ENCODE assay signal across 13 mouse cellular contexts in genomic region chr2:122337291-122337690, GRCm38 (mm10). TPM values are rescaled to one million over a fixed set of nuclear protein-coding genes. Genes with fewer than 3 reads are reported as not detected.
DNase-seq lines count a peak whose midpoint lies in the region; ATAC-seq lines count a peak whose summit lies in the region.
"Had no signal": no experiment of that assay in that cellular context is flagged by ENCODE, and none has a peak within 500 bp of the region (broad histone marks: within the 10 kb centered on the region; RNA-seq: fewer than 3 reads in every experiment).

No protein-coding gene starts in this region.

- no peak overlapping the region for H3K27ac ChIP-seq in heart, embryonic 11.5 days (ENCODE audit: low read depth, low read length)
- H3K27ac ChIP-seq in hindbrain, embryonic 10.5 days = no peak overlapping the region
- no peak overlapping the region for H3K27ac ChIP-seq in midbrain, embryonic 12.5 days (replicated peaks)
- H3K27ac ChIP-seq: intestine, embryonic 15.5 days had no signal

- ATAC-seq in heart, embryonic 11.5 days (replicated peaks; ENCODE audit: insufficient number of reproducible peaks, low FRiP score, low TSS enrichment) = no peak
- peak; percentile 52; the same call in 1 of the 2 replicates for ATAC-seq in midbrain, embryonic 12.5 days (ENCODE audit: low FRiP score, low read depth)
- no peak for ATAC-seq in granulocyte monocyte progenitor cell, adult 5-6 weeks (replicated peaks; ENCODE audit: poor library complexity, severe bottlenecking)
- ATAC-seq: intestine, embryonic 15.5 days had no signal

- no peaks in the 10 kb centered on the region for H3K36me3 ChIP-seq in heart, embryonic 11.5 days (ENCODE audit: control insufficient read depth, insufficient read depth, low read length)
- H3K36me3 ChIP-seq in hindbrain, embryonic 10.5 days = no peaks in the 10 kb centered on the region
- H3K36me3 ChIP-seq in midbrain, embryonic 12.5 days = no peaks in the 10 kb centered on the region
- H3K36me3 ChIP-seq: intestine, embryonic 15.5 days had no signal

- no peak overlapping the region for H3K9ac ChIP-seq in heart, embryonic 11.5 days (ENCODE audit: low read depth, low read length)
- no peak overlapping the region for H3K9ac ChIP-seq in midbrain, embryonic 12.5 days (replicated peaks)
- H3K9ac ChIP-seq: intestine, embryonic 15.5 days had no signal

- H3K4me1 ChIP-seq in heart, embryonic 11.5 days (ENCODE audit: control insufficient read depth, insufficient read depth, low read length) = 0 out of 2 replicates have a peak, but pooled peaks cover 6% of the 10 kb centered on the region
- no peaks in the 10 kb centered on the region for H3K4me1 ChIP-seq in hindbrain, embryonic 10.5 days (replicated peaks)
- H3K4me1 ChIP-seq in midbrain, embryonic 12.5 days = no peaks in the 10 kb centered on the region
- H3K4me1 ChIP-seq: intestine, embryonic 15.5 days had no signal

- intact Hi-C loops in heart, postnatal 10 days (cut with DNase I) = no loop called here

- 49% methylated on average over 21 of the region's 21 CpGs for WGBS in heart, embryonic 11.5 days (ENCODE audit: insufficient replicate concordance)
- whole genome bisulfite sequencing in hindbrain, embryonic 10.5 days = 62% methylated on average over 21 of the region's 21 CpGs
- WGBS in midbrain, embryonic 12.5 days = 70% methylated on average over 21 of the region's 21 CpGs

- H3K4me3 ChIP-seq in heart, embryonic 11.5 days (ENCODE audit: low read depth, low read length) = no peak overlapping the region
- peak overlapping the region; percentile 26 for H3K4me3 ChIP-seq in hindbrain, embryonic 10.5 days
- H3K4me3 ChIP-seq in midbrain, embryonic 12.5 days = peak overlapping the region; percentile 14; the same call in 1 of the 2 replicates
- H3K4me3 ChIP-seq: intestine, embryonic 15.5 days had no signal

- peaks cover 4% of the 10 kb centered on the region; the same call in 1 of the 2 replicates for H3K27me3 ChIP-seq in heart, embryonic 11.5 days (ENCODE audit: control insufficient read depth, insufficient read depth, low read length)
- H3K27me3 ChIP-seq in hindbrain, embryonic 10.5 days (ENCODE audit: insufficient read depth, poor library complexity, severe bottlenecking) = peaks cover 6% of the 10 kb centered on the region; the same call in 1 of the 2 replicates
- H3K27me3 ChIP-seq in midbrain, embryonic 12.5 days = peaks cover 20% of the 10 kb centered on the region
- H3K27me3 ChIP-seq: intestine, embryonic 15.5 days had no signal

- peak overlapping the region; percentile 37 for H3K4me2 ChIP-seq in heart, embryonic 11.5 days
- H3K4me2 ChIP-seq in midbrain, embryonic 12.5 days (replicated peaks) = peak overlapping the region; percentile 38
- H3K4me2 ChIP-seq: intestine, embryonic 15.5 days had no signal

- no peak for DNase-seq in heart, postnatal 10 days
- peak; percentile 28 for DNase-seq in ZHBTc4 (ENCODE audit: low read depth, low spot score)
- DNase-seq in hindbrain, embryonic 10.5 days (ENCODE audit: low spot score) = no peak
- DNase-seq in cerebellum, postnatal 36 days = no peak
- DNase-seq in layer of hippocampus, postnatal 10 days (ENCODE audit: low spot score in 2 of 2) = no peak
- DNase-seq: B cell, adult 2 months; gastrocnemius, postnatal 36 days had no signal

- H3K9me3 ChIP-seq in heart, embryonic 11.5 days (replicated peaks; ENCODE audit: control insufficient read depth, low read length) = no peaks in the 10 kb centered on the region
- no peaks in the 10 kb centered on the region for H3K9me3 ChIP-seq in hindbrain, embryonic 10.5 days
- H3K9me3 ChIP-seq in midbrain, embryonic 12.5 days = no peaks in the 10 kb centered on the region
- H3K9me3 ChIP-seq: intestine, embryonic 15.5 days had no signal

RNA-seq across cellular contexts. Expression of gene Duox1, which starts 21.8 kb away (rescaled TPM):
- not detected in 2 replicates for polyA plus RNA-seq in heart, embryonic 11.5 days (2014; fragmentation: Nextera tagmentation; extraction: Ambion mirVana)
- under 1 TPM; 0.22 to 0.26 TPM for total RNA-seq in heart, postnatal 10 days (2021)
- polyA plus RNA-seq in hindbrain, embryonic 10.5 days (2016; fragmentation: Nextera tagmentation; extraction: Ambion mirVana) = 0.04 TPM in 1 of 2 replicates, not detected in the other
- 0.12 and 0.18 TPM in 2 replicates for polyA plus RNA-seq in midbrain, embryonic 12.5 days (2016; fragmentation: Nextera tagmentation; extraction: Ambion mirVana)
- under 1 TPM; 0.09 to 0.16 TPM for total RNA-seq in layer of hippocampus, postnatal 10 days (2021)
- not detected in 2 replicates for total RNA-seq in granulocyte monocyte progenitor cell, adult 5-6 weeks (2014; fragmentation: Nextera tagmentation)
- not detected in 2 replicates for total RNA-seq in granulocyte monocyte progenitor cell, adult 5-6 weeks (2017)
- total RNA-seq: left cerebral cortex, adult 18-20 months had no signal

RNA-seq across cellular contexts. Expression of gene Duoxa1, which starts 23.8 kb away (rescaled TPM):
- polyA plus RNA-seq in heart, embryonic 11.5 days (2014; fragmentation: Nextera tagmentation; extraction: Ambion mirVana) = not detected in 2 replicates
- under 1 TPM; 0.27 to 0.45 TPM for total RNA-seq in heart, postnatal 10 days (2021)
- polyA plus RNA-seq in hindbrain, embryonic 10.5 days (2016; fragmentation: Nextera tagmentation; extraction: Ambion mirVana) = not detected in 2 replicates
- polyA plus RNA-seq in midbrain, embryonic 12.5 days (2016; fragmentation: Nextera tagmentation; extraction: Ambion mirVana) = 0.43 and 0.64 TPM in 2 replicates
- not detected for total RNA-seq in layer of hippocampus, postnatal 10 days (2021)
- total RNA-seq in granulocyte monocyte progenitor cell, adult 5-6 weeks (2014; fragmentation: Nextera tagmentation) = not detected in 2 replicates
- total RNA-seq in granulocyte monocyte progenitor cell, adult 5-6 weeks (2017) = 0.10 TPM in 1 of 2 replicates, not detected in the other
- polyA plus RNA-seq: intestine, embryonic 15.5 days had no signal

RNA-seq across cellular contexts. Expression of gene Shf, which starts 31.7 kb away (rescaled TPM):
- polyA plus RNA-seq in heart, embryonic 11.5 days (2014; fragmentation: Nextera tagmentation; extraction: Ambion mirVana) = 3.7 and 3.8 TPM in 2 replicates
- 1 to 10 TPM; 7.9 to 9.6 TPM for total RNA-seq in heart, postnatal 10 days (2021)
- polyA plus RNA-seq in hindbrain, embryonic 10.5 days (2016; fragmentation: Nextera tagmentation; extraction: Ambion mirVana) = 8.8 and 9.6 TPM in 2 replicates
- 9.2 TPM in 2 replicates for polyA plus RNA-seq in midbrain, embryonic 12.5 days (2016; fragmentation: Nextera tagmentation; extraction: Ambion mirVana)
- 10 to 100 TPM; 60.7 to 63.5 TPM for total RNA-seq in layer of hippocampus, postnatal 10 days (2021)
- total RNA-seq in granulocyte monocyte progenitor cell, adult 5-6 weeks (2014; fragmentation: Nextera tagmentation) = 2.0 and 6.4 TPM in 2 replicates
- 1.9 and 3.8 TPM in 2 replicates for total RNA-seq in granulocyte monocyte progenitor cell, adult 5-6 weeks (2017)

RNA-seq across cellular contexts. Expression of gene Duoxa2, which starts 38.6 kb away (rescaled TPM):
- polyA plus RNA-seq in heart, embryonic 11.5 days (2014; fragmentation: Nextera tagmentation; extraction: Ambion mirVana) = not detected in 2 replicates
- not detected for total RNA-seq in heart, postnatal 10 days (2021)
- not detected in 2 replicates for polyA plus RNA-seq in hindbrain, embryonic 10.5 days (2016; fragmentation: Nextera tagmentation; extraction: Ambion mirVana)
- not detected in 2 replicates for polyA plus RNA-seq in midbrain, embryonic 12.5 days (2016; fragmentation: Nextera tagmentation; extraction: Ambion mirVana)
- total RNA-seq in layer of hippocampus, postnatal 10 days (2021) = under 1 TPM in 1 of 2 experiments, not detected in 1; 0.20 TPM
- not detected in 2 replicates for total RNA-seq in granulocyte monocyte progenitor cell, adult 5-6 weeks (2014; fragmentation: Nextera tagmentation)
- total RNA-seq in granulocyte monocyte progenitor cell, adult 5-6 weeks (2017) = not detected in 2 replicates
- total RNA-seq: gastrocnemius, postnatal 36 days; left cerebral cortex, adult 18-20 months had no signal
- polyA plus RNA-seq: lung, embryonic 16.5 days had no signal

RNA-seq across cellular contexts. Expression of gene Duox2, which starts 39.0 kb away (rescaled TPM):
- 0.04 TPM in 1 of 2 replicates, not detected in the other for polyA plus RNA-seq in heart, embryonic 11.5 days (2014; fragmentation: Nextera tagmentation; extraction: Ambion mirVana)
- under 1 TPM; 0.34 to 0.45 TPM for total RNA-seq in heart, postnatal 10 days (2021)
- not detected in 2 replicates for polyA plus RNA-seq in hindbrain, embryonic 10.5 days (2016; fragmentation: Nextera tagmentation; extraction: Ambion mirVana)
- not detected in 2 replicates for polyA plus RNA-seq in midbrain, embryonic 12.5 days (2016; fragmentation: Nextera tagmentation; extraction: Ambion mirVana)
- under 1 TPM; 0.05 to 0.11 TPM for total RNA-seq in layer of hippocampus, postnatal 10 days (2021)
- not detected in 2 replicates for total RNA-seq in granulocyte monocyte progenitor cell, adult 5-6 weeks (2014; fragmentation: Nextera tagmentation)
- total RNA-seq in granulocyte monocyte progenitor cell, adult 5-6 weeks (2017) = not detected in 2 replicates
- total RNA-seq: left cerebral cortex, adult 18-20 months had no signal
- polyA plus RNA-seq: intestine, embryonic 15.5 days; lung, embryonic 16.5 days had no signal

Comparison
In these comparisons a context has a peak if more than half of its experiments do, and no peak if none do; other contexts are left out.
1. RNA of gene Shf, which starts 31.7 kb away (total RNA-seq): 60.7 to 63.5 TPM in layer of hippocampus, postnatal 10 days; 7.9 to 9.6 TPM in heart, postnatal 10 days and 1.9 to 6.4 TPM in granulocyte monocyte progenitor cell, adult 5-6 weeks; every median in the first group is over 4 times any median in the second.